Mouse (Mus musculus): ENCODE measurements around the gene Cryzl1. TPM values are rescaled to one million over a fixed set of nuclear protein-coding genes. Genes with fewer than 3 reads are reported as not detected.

Cryzl1 gene
- polyA plus RNA-seq, 1 experiment from 2014 or later, result 70.7 TPM

DNA sequence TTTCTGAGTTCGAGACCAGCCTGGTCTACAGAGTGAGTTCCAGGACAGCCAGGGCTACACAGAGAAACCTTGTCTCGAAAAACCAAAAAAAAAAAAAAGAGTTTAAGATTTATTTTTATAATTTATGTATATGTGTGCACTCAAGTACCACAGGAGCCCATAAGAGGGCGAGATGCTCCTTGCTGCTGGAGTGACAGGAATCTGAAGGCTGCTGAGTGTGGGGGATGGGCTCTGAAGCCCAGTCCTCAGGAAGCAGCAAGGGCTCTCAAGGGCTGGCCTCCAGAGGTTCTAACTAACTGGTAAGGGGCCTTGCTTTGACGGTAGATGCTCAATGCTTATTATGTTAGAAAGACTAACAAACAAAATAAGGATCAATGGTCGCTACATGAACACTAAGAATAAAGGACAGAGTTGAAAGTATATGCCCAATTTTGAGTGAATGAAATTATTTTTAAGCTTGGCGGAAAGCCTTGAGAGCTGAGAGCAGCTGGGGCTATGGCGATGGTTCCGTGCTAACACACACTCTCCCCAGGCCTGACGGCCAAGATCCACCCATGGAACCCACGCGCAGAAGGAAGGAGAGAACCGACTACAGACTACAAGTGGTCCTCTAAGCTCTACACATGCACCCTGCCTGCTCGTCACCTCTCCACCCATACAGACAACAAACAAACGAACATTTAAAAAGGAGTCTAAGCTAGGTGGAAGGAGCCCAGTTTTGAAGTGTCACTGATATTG, 24.0 kb downstream of the Cryzl1 start:
- H3K4me3 ChIP-seq, result no peak overlapping the region
- WGBS, result 81% methylated on average over 14 of the region's 14 CpGs
- H3K4me2 ChIP-seq, result no peak overlapping the region
- H3K4me1 ChIP-seq, result no peaks in the 10 kb centered on the region
- H3K36me3 ChIP-seq, result peaks cover 74% of the 10 kb centered on the region
- no peak overlapping the region for H3K9ac ChIP-seq
- no peaks in the 10 kb centered on the region for H3K9me3 ChIP-seq
- no peaks in the 10 kb centered on the region for H3K27me3 ChIP-seq
- no peak for ATAC-seq (ENCODE audit: insufficient number of reproducible peaks, insufficient read depth, low FRiP score, low TSS enrichment, low read depth)
- H3K27ac ChIP-seq, result no peak overlapping the region

DNA sequence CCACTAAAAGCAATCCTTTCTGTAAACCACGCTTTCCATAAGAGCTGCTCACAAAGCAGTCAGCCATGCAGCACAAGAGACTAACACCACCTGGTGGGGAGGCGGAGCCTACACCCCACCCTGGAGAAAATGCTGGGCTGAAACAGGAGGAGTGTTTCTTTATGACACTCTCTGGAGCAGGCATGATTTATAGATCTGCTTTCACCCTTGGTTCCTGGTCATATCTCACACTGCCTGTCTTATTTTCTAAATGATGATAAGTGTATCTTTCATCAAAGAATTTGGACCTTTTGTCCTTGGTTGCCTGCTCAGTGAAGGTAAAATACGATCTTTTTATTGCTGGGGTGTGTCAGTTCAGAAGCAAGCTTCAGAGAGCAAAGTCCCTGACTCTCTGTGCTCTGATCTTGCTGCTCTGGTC, 26.0 kb downstream of the Cryzl1 start:
- 69% methylated on average over 3 of the region's 3 CpGs for WGBS
- H3K9ac ChIP-seq, result no peak overlapping the region
- no peaks in the 10 kb centered on the region for H3K9me3 ChIP-seq
- no peak overlapping the region for H3K27ac ChIP-seq
- H3K27me3 ChIP-seq, result no peaks in the 10 kb centered on the region
- H3K4me3 ChIP-seq, result no peak overlapping the region
- peaks cover 72% of the 10 kb centered on the region for H3K36me3 ChIP-seq
- no peak; the same call in 1 of the 2 replicates for ATAC-seq (ENCODE audit: insufficient number of reproducible peaks, insufficient read depth, low FRiP score, low TSS enrichment, low read depth)
- H3K4me1 ChIP-seq, result no peaks in the 10 kb centered on the region
- no peak overlapping the region for H3K4me2 ChIP-seq

DNA sequence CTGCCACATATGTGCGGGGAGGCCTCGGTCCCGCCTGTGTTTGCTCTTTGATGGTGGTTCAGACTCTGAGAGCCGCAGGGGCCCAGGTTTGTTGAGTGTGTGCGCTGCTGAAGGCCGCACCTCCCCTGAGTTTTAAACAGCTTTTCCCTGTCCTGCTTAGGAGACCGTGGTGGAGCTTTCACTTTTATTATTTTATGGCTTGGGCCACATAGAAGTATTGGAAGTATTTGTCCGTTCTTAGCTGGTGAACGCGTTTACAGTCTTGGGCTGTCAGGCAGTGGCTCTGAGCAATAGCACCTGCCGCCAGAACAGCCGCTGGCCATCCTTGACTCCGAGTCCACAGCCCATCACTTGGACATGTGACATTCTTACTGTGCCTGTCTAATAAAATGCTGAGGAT, 26.9 kb downstream of the Cryzl1 start:
- no peak overlapping the region for H3K27ac ChIP-seq
- H3K27me3 ChIP-seq, result no peaks in the 10 kb centered on the region
- 93% methylated on average over 13 of the region's 13 CpGs for WGBS
- no peaks in the 10 kb centered on the region for H3K4me1 ChIP-seq
- peaks cover 69% of the 10 kb centered on the region for H3K36me3 ChIP-seq
- no peak for ATAC-seq (ENCODE audit: insufficient number of reproducible peaks, insufficient read depth, low FRiP score, low TSS enrichment, low read depth)
- no peaks in the 10 kb centered on the region for H3K9me3 ChIP-seq
- no peak overlapping the region for H3K4me2 ChIP-seq
- no peak overlapping the region for H3K4me3 ChIP-seq
- no peak overlapping the region for H3K9ac ChIP-seq

DNA sequence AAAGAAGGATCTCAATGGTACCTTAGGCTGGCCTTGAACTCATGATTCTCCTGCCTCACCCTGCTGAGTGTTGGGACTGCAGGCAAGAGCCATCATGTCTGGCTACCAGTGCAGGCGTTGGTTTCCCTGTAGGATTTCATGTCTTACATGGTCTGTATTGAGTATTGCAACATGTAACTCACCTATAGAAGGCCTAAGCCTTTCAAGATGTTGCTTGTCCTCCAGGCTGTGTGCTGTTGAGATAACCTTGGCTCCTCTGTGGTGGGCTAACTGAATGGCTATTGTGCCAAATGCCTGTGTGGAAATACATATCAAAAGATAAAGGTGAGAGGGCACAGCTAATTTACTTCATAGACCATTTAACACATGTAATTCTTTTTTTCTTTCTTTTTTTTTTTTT, 29.8 kb downstream of the Cryzl1 start:
- Histone ChIP-seq H3K36me3 (peaks cover 59% of the 10 kb centered on the region), H3K27me3 (no peaks in the 10 kb centered on the region), H3K4me1 (no peaks in the 10 kb centered on the region), H3K4me3 (no peak overlapping the region), H3K9me3 (no peaks in the 10 kb centered on the region), H3K4me2 (no peak overlapping the region), H3K27ac (no peak overlapping the region), H3K9ac (no peak overlapping the region)
- WGBS, result 89% methylated on average over 1 of the region's 1 CpGs
- ATAC-seq (ENCODE audit: insufficient number of reproducible peaks, insufficient read depth, low FRiP score, low TSS enrichment, low read depth), result no peak

DNA sequence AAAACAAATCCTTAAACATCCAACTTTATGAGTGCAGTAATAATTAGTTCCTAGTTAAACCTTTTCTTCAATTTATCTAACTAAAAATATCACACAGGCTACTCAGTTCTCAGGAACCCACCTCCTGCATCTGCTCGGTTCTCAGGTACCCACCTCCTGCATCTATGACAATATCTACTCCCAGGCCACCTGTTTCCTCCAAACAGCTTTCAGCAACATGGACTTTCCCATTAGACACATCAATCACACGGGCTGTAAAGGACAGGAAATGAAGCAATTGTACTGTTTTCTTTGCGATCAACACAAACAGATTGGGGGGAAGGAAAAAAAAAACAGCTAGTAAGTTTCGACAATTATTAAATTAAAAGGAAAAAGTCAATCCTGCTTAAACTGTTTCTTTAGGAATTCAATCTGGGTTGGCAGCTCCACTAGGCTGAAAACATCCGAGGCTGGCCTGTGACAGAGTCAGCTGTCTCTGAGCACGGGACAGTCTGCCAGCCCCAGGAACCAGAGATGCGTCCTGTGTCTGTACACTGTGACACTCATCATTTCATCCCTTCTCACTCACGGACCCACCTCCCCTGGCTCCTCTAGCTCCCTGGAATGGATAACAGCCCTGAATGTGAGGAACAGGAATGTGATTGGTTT, 33.5 kb downstream of the Cryzl1 start:
- Histone ChIP-seq H3K27ac (no peak overlapping the region), H3K9me3 (no peaks in the 10 kb centered on the region), H3K4me1 (no peaks in the 10 kb centered on the region), H3K27me3 (no peaks in the 10 kb centered on the region), H3K36me3 (peaks cover 35% of the 10 kb centered on the region), H3K9ac (no peak overlapping the region), H3K4me3 (no peak overlapping the region), H3K4me2 (no peak overlapping the region)
- 52% methylated on average over 8 of the region's 8 CpGs for WGBS
- no peak for ATAC-seq (ENCODE audit: insufficient number of reproducible peaks, insufficient read depth, low FRiP score, low TSS enrichment, low read depth)

DNA sequence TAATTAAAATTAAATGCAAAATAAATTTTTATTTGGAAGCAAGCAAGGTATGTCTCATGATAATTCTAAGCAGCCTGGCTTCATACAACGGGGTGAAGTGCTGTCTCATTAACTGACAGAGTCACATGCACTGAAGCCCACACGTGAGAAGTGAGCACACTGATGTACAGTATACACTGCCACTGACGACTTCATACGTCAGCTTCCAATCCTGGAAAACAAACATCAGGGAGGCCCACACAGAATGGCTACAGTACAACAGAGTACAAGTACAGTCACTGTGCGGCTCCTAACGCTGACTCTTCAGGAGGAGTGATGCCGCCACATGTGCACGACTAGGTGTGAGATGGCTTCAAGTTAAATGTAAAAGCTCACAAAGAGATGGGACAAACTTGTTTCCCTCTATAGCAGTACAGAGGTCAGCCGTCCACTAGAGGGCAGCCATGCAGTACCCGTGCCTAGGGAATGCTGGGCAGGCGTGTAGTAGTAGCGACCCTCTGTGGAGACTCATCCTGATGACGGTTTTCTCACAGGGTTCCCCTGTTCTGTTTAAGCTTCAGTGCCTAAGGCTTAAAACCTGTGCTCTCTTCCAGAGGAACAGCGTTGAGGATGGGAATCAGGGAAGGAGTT, 34.2 kb downstream of the Cryzl1 start:
- no peak overlapping the region for H3K4me2 ChIP-seq
- H3K27me3 ChIP-seq, result no peaks in the 10 kb centered on the region
- no peaks in the 10 kb centered on the region for H3K9me3 ChIP-seq
- no peak overlapping the region for H3K9ac ChIP-seq
- H3K4me1 ChIP-seq, result no peaks in the 10 kb centered on the region; the same call in 1 of the 2 replicates
- 30% methylated on average over 14 of the region's 14 CpGs for WGBS
- H3K27ac ChIP-seq, result no peak overlapping the region
- ATAC-seq (ENCODE audit: insufficient number of reproducible peaks, insufficient read depth, low FRiP score, low TSS enrichment, low read depth), result no peak
- H3K36me3 ChIP-seq, result peaks cover 32% of the 10 kb centered on the region
- H3K4me3 ChIP-seq, result no peak overlapping the region

DNA sequence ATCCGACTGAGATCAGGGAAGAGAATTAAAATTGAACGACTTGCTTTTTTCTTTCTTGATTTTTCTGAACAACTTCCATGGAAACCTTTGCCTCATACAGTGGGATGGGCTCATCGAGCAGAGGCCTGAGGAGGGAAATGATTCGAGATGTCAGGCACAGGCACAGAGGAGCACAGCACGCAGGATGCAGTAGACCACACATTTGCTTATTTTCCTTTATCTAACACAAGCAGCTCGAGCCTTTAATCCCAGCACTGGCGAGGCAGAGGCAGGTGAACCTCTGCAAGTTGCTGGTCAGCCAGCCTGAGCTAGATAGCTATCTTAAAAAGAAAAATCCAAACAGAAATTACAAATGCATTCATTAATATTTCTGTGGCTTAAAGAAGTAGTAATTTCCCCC, 39.0 kb downstream of the Cryzl1 start:
- no peak for ATAC-seq (ENCODE audit: insufficient number of reproducible peaks, insufficient read depth, low FRiP score, low TSS enrichment, low read depth)
- H3K4me3 ChIP-seq, result no peak overlapping the region

DNA sequence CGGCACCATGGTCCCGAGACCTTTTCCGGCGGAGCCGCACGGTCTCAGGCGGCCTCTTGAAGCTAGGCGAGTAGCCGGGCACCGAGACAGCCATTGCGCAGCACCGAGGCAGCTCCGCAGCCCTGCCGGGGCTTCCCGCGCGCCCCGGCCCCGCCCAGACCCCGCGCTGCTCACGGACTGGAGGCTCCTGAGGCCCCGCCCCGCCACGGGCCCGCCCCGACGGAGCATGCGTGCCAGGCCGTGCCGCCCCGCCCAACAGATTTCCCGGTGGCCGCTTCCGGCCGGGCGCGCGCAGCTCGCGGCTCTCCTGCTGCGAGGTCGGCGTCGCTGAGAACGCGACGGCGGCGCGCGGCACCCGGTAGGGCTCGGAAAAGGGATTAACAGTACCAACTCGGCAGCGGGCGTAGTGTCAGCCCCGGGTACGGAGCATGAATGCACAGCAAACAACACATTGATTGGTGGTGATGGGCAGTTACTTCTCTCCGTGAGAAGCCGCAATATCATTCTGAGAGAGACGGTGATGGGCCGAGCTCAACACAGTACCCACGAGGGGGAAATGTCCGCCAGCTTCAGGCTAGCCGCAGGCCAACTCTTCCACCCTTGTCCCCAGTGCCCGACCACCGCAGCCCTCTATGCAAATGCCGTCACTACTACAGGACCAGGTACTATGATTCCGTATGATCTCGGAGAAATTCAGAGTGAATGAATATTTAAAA, 40.0 kb downstream of the Cryzl1 start, which contains the start of gene Donson:
Gene Donson, minus strand, starts transcription at position 152 of the 716 bp plus-strand sequence.
- peak within 1 kb of the TSS; percentile 79 for H3K4me2 ChIP-seq
- WGBS, result under 1% methylated on average over 71 of the region's 71 CpGs
- ATAC-seq (ENCODE audit: insufficient number of reproducible peaks, insufficient read depth, low FRiP score, low TSS enrichment, low read depth), result peak; percentile 96

More for the DNA sequence above, 39.0 kb downstream of the Cryzl1 start:
- WGBS, result 49% methylated on average over 7 of the region's 7 CpGs
- Histone ChIP-seq H3K9me3 (no peaks in the 10 kb centered on the region), H3K4me1 (peaks cover 13% of the 10 kb centered on the region), H3K4me2 (peak overlapping the region; percentile 79; the same call in 1 of the 2 replicates), H3K9ac (no peak overlapping the region), H3K27me3 (no peaks in the 10 kb centered on the region), H3K27ac (no peak overlapping the region), H3K36me3 (peaks cover 21% of the 10 kb centered on the region)

DNA sequence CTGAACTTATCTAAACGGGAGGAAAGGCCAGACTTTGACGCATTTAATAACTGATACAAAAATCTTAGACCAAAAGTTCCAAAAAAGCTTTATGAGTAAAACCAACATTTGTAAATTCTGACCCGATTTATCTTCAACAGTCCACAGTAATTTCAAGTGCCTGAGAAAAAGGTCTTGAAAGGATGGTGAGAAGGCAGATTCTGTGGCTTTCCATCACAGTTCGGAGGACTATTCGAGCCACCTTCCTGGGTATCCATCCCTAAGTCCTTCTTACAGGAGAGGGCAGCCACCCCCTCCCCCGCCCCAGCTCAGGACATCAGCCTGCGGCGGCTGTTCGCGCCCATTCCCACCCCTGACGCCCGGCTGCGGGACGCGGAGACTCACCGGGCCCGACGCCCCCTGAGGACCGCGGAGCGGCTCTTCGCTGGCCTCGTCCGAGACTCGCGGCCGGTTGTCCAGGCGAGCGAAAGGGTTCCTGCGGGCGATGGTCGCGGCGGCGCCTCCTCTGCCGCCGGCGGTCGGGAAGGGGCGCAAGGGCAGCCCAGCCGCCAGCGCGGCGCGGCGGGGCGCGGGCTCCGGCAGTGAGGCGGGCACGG, 40.7 kb downstream of the Cryzl1 start:
- WGBS, result 1% methylated on average over 51 of the region's 51 CpGs
- ATAC-seq (ENCODE audit: insufficient number of reproducible peaks, insufficient read depth, low FRiP score, low TSS enrichment, low read depth), result peak; percentile 27
- H3K27ac ChIP-seq, result peak overlapping the region; percentile 66; the same call in 1 of the 2 replicates

More for the DNA sequence above, 40.0 kb downstream of the Cryzl1 start, which contains the start of gene Donson:
- Histone ChIP-seq H3K27me3 (no peaks in the 10 kb centered on the region), H3K9ac (peak within 1 kb of the TSS; percentile 94), H3K36me3 (peaks cover 27% of the 10 kb centered on the region), H3K27ac (peak within 1 kb of the TSS; percentile 66; the same call in 1 of the 2 replicates), H3K9me3 (no peaks in the 10 kb centered on the region), H3K4me1 (peaks cover 13% of the 10 kb centered on the region), H3K4me3 (peak within 1 kb of the TSS; percentile 93)

DNA sequence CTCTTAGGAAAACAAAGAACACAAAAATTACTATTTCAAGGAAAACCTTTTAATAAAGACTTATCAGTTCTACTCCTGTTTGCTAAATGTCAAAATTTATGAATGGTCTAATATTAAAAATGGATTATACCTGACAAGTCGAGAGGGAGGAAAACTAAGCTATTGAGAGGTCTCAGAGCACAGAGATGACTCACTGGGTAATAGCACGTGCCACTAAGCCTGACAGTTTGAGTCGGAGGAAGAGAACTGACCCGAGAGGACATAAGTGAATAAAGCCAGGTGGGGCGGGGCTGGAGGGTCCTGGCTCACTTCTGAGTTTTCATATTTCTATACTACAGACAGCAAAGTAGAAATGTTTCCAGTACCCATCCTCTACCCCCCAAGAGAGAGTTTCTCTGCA, 42.4 kb downstream of the Cryzl1 start:
- H3K4me1 ChIP-seq, result peaks cover 13% of the 10 kb centered on the region
- no peak overlapping the region for H3K4me2 ChIP-seq
- no peaks in the 10 kb centered on the region for H3K9me3 ChIP-seq
- H3K4me3 ChIP-seq, result no peak overlapping the region
- 78% methylated on average over 5 of the region's 5 CpGs for WGBS
- H3K9ac ChIP-seq, result no peak overlapping the region
- H3K27me3 ChIP-seq, result no peaks in the 10 kb centered on the region
- ATAC-seq (ENCODE audit: insufficient number of reproducible peaks, insufficient read depth, low FRiP score, low TSS enrichment, low read depth), result no peak
- peaks cover 44% of the 10 kb centered on the region for H3K36me3 ChIP-seq
- H3K27ac ChIP-seq, result no peak overlapping the region

More for the DNA sequence above, 40.7 kb downstream of the Cryzl1 start:
- Histone ChIP-seq H3K4me2 (peak overlapping the region; percentile 79), H3K4me1 (peaks cover 13% of the 10 kb centered on the region), H3K27me3 (no peaks in the 10 kb centered on the region), H3K4me3 (peak overlapping the region; percentile 93), H3K9me3 (no peaks in the 10 kb centered on the region), H3K36me3 (peaks cover 28% of the 10 kb centered on the region), H3K9ac (peak overlapping the region; percentile 94)

DNA sequence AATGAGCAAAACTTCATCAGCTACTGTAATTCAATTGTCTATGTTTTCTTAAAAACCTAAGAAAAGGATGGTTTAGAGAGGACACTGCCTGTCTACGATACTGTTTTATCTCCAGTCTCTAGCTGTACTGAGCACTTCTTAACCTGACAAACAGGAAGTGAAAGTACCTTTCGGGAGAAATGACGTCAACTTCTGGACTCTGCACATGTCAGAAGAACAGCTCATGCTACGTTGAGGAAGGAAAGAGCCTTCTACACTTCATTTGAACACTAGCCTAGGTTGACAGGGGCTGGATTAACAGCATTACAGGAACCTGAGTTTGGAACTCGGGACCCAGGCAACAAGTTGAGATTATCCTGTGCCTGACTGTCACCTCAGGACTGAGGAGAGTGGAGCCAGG, 43.2 kb downstream of the Cryzl1 start:
- Histone ChIP-seq H3K9ac (no peak overlapping the region), H3K9me3 (no peaks in the 10 kb centered on the region), H3K4me1 (peaks cover 13% of the 10 kb centered on the region), H3K4me3 (no peak overlapping the region), H3K36me3 (peaks cover 48% of the 10 kb centered on the region), H3K27me3 (no peaks in the 10 kb centered on the region), H3K4me2 (no peak overlapping the region), H3K27ac (no peak overlapping the region)
- 89% methylated on average over 5 of the region's 5 CpGs for WGBS
- no peak for ATAC-seq (ENCODE audit: insufficient number of reproducible peaks, insufficient read depth, low FRiP score, low TSS enrichment, low read depth)
